Mouse (Mus musculus) heart, postnatal 36 days (tissue): ENCODE measurements around the gene Disp2. TPM values are rescaled to one million over a fixed set of nuclear protein-coding genes. Genes with fewer than 3 reads are reported as not detected.

ENCODE experiments used
- DNase-seq, 2 experiments: peaks; one replicate each; pipeline ENCODE4 v3.0.0; 2021 to 2022
- intact Hi-C: fragments of 180-260 bp; cut with DNase I; formaldehyde crosslinking; loops from one replicate; pipeline ENCODE4 v1.15.1; 2025
- total RNA-seq, 2 experiments: library from RNA; stranded (reverse); gene quantifications; 2 replicates each; pipeline ENCODE4 v1.2.3; 2021

Gene Disp2
- under 1 TPM; 0.03 to 0.06 TPM for total RNA-seq

GRCm38 (mm10) chr2:118779504-118780480 is at the start of gene Disp2:
Disp2 (plus strand) TSS chr2:118779719.
- intact Hi-C loops: loop anchor here (1.0 kb wide), 1 partner anchor 36 kb away; no protein-coding TSS in a partner anchor
- peak; percentile 89 to 92 for DNase-seq

GRCm38 (mm10) chr2:118729816-118730621 is 49.5 kb upstream of the Disp2 start:
- intact Hi-C loops: loop anchor here (1.0 kb wide), 2 partner anchors 30 to 92 kb away; no protein-coding TSS in a partner anchor
- DNase-seq: no peak

- intact Hi-C loops: loop anchor here (1.0 kb wide), 2 partner anchors 30 to 92 kb away; no protein-coding TSS in a partner anchor
- peak; percentile 76 to 79 for DNase-seq
Observed at GRCm38 (mm10) chr2:118730622-118730915, 49.0 kb upstream of the Disp2 start.

- DNase-seq: no peak
- intact Hi-C loops: no loop called here
Observed at GRCm38 (mm10) chr2:118731981-118732380, 47.5 kb upstream of the Disp2 start.

- intact Hi-C loops: no loop called here
- no peak for DNase-seq
Observed at GRCm38 (mm10) chr2:118733341-118733740, 46.2 kb upstream of the Disp2 start.

GRCm38 (mm10) chr2:118740341-118740740 is 39.2 kb upstream of the Disp2 start:
- intact Hi-C loops: no loop called here

GRCm38 (mm10) chr2:118741183-118741582 is 38.3 kb upstream of the Disp2 start:
- intact Hi-C loops: no loop called here
- no peak for DNase-seq

More at GRCm38 (mm10) chr2:118740341-118740740, 39.2 kb upstream of the Disp2 start:
- no peak for DNase-seq

GRCm38 (mm10) chr2:118743261-118743943 is 36.1 kb upstream of the Disp2 start:
- DNase-seq: peak in 1 of 2 experiments; percentile 24
- intact Hi-C loops: loop anchor here (1.0 kb wide), 2 partner anchors 36 to 140 kb away; partner anchors contain the start of gene Disp2

GRCm38 (mm10) chr2:118744621-118745020 is 34.9 kb upstream of the Disp2 start:
- DNase-seq: no peak
- intact Hi-C loops: loop anchor here (1.0 to 5.0 kb wide), 3 partner anchors 17 to 803 kb away; partner anchors contain the start of genes Bmf, Chp1 and Exd1

GRCm38 (mm10) chr2:118745232-118745884 is 34.2 kb upstream of the Disp2 start, which contains the start of gene Inafm2:
Inafm2 (plus strand) TSS chr2:118745758.
- intact Hi-C loops: loop anchor here (1.0 to 5.0 kb wide), 3 partner anchors 16 to 802 kb away; partner anchors contain the start of genes Bmf, Chp1 and Exd1
- peak; percentile 89 to 94 for DNase-seq

- intact Hi-C loops: loop anchor here (1.0 to 5.0 kb wide), 3 partner anchors 15 to 801 kb away; partner anchors contain the start of genes Bmf, Chp1 and Exd1
- peak; percentile 45 to 64 for DNase-seq
Observed at GRCm38 (mm10) chr2:118745915-118746901, 33.3 kb upstream of the Disp2 start.

GRCm38 (mm10) chr2:118747301-118747960 is 32.1 kb upstream of the Disp2 start:
- intact Hi-C loops: loop anchor here (5.0 kb wide), 2 partner anchors 200 to 800 kb away; partner anchors contain the start of genes Bmf, Chp1 and Exd1
- DNase-seq: peak; percentile 49 to 50

GRCm38 (mm10) chr2:118749341-118749884 is 30.1 kb upstream of the Disp2 start:
- no peak for DNase-seq
- intact Hi-C loops: loop anchor here (5.0 kb wide), 2 partner anchors 202 to 798 kb away; partner anchors contain the start of genes Bmf, Chp1 and Exd1

GRCm38 (mm10) chr2:118750476-118750875 is 29.0 kb upstream of the Disp2 start:
- intact Hi-C loops: no loop called here
- DNase-seq: peak; percentile 57 to 66

- intact Hi-C loops: no loop called here
- no peak for DNase-seq
Observed at GRCm38 (mm10) chr2:118751896-118752791, 27.4 kb upstream of the Disp2 start.

- intact Hi-C loops: no loop called here
- DNase-seq: no peak
Observed at GRCm38 (mm10) chr2:118752792-118753108, 26.8 kb upstream of the Disp2 start.
